Mouse (Mus musculus) neural tube, embryonic 14.5 days (tissue): ENCODE measurements at regions not wholly inside any gene's neighbourhood (a gene's known extent, or its start where the extent isn't known, plus 50 kb on each side); places are given as distances from the start of the nearest gene placed in this dataset.

Experiments
- ATAC-seq: fragments of 200-750 bp; cut with Nextera tagmentation; 2 replicates; pipeline ENCODE4 v1.8.0; 2017; ENCODE audit warnings: low read depth, mild to moderate bottlenecking, moderate TSS enrichment, moderate library complexity
- H3K27ac ChIP-seq: fragments of 300-500 bp; sonication (generic); 2 replicates; pipeline ENCODE4 v1.5.1; 2014; ENCODE audit warnings: low read depth, mild to moderate bottlenecking, control low read depth, low read length, moderate library complexity, mixed read lengths
- H3K27me3 ChIP-seq: fragments of 300-500 bp; sonication (generic); 2 replicates; pipeline ENCODE4 v1.6.1; 2014; ENCODE audit warnings: low read length; ENCODE audit not compliant: control insufficient read depth, insufficient read depth
- H3K36me3 ChIP-seq: fragments of 300-500 bp; sonication (generic); 2 replicates; pipeline ENCODE4 v1.6.1; 2014; ENCODE audit warnings: low read length, mixed read lengths; ENCODE audit not compliant: control insufficient read depth, insufficient read depth
- H3K4me1 ChIP-seq: fragments of 300-500 bp; sonication (generic); 2 replicates; pipeline ENCODE4 v1.6.1; 2014; ENCODE audit warnings: low read length; ENCODE audit not compliant: control insufficient read depth, insufficient read depth
- H3K4me2 ChIP-seq: fragments of 300-500 bp; sonication (generic); 2 replicates; pipeline ENCODE4 v1.6.1; 2014; ENCODE audit warnings: mild to moderate bottlenecking, low read depth, low read length, control low read depth
- H3K4me3 ChIP-seq: fragments of 300-500 bp; sonication (generic); 2 replicates; pipeline ENCODE4 v1.5.1; 2014; ENCODE audit warnings: low read depth, low read length, control low read depth, mixed read lengths
- H3K9ac ChIP-seq: fragments of 300-500 bp; sonication (generic); replicated peaks from 2 replicates; pipeline ENCODE4 v1.6.1; 2014; ENCODE audit warnings: low read depth, mild to moderate bottlenecking, control low read depth, low read length, mixed read lengths
- H3K9me3 ChIP-seq: fragments of 300-500 bp; sonication (generic); 2 replicates; pipeline ENCODE4 v1.6.1; 2016; ENCODE audit warnings: low read length; ENCODE audit not compliant: control insufficient read depth
- WGBS: fragments of 180-500 bp; shearing (Covaris S2); extraction: QIAGEN DNeasy Blood & Tissue Kit; methylation state at CpG from one replicate; pipeline ENCODE4 v1.1.7; 2014; 5-methylcytosine and 5-hydroxymethylcytosine counted together

DNA sequence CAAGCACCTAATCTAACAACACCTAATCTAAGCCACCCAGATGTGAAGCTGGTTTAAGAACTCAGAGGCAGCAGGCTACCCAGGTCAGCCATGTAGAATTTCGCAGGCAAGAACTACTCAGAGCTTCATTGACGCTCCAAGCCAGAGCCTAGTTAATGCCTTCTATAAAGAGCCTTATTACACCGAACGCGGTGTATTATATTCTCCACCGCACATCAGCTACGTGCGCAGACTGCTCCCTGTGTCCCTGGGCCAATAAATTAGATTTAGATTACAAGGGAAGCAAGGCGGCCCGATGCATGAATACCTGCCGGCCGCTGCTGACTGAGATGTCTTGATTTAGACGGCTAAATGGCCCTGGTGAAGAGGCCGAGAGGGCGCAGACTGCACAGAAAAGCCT is 84.7 kb upstream of the Stx16 start:
- ATAC-seq: peak; percentile 58; the same call in 1 of the 2 replicates
- 45% methylated on average over 15 of the region's 15 CpGs for WGBS
- peak overlapping the region; percentile 46; the same call in 1 of the 2 replicates for H3K27ac ChIP-seq

DNA sequence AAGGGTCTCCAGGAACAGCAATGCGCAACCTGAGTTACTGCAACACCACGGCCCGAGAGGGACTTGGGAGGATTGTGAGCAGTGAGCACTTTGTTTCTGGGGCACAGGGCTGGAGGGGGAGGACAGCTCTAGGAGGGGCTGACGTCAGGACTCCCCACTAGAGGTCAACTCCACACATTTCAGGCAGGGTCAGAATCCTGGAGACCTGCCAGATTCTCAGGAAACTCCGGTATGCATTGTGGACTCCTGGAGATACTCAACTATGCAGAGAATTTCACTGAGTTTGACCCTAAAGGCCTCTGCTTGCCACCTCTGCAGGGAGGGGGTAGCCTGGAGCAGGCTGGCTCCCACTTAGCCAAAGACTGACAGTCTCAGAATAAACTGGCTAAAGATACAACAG is 84.1 kb upstream of the Stx16 start:
- Histone ChIP-seq H3K36me3 (no peaks in the 10 kb centered on the region), H3K9me3 (no peaks in the 10 kb centered on the region), H3K27me3 (no peaks in the 10 kb centered on the region), H3K4me2 (no peak overlapping the region), H3K9ac (no peak overlapping the region), H3K4me1 (peaks cover 17% of the 10 kb centered on the region; the same call in 1 of the 2 replicates), H3K4me3 (no peak overlapping the region), H3K27ac (peak overlapping the region; percentile 46; the same call in 1 of the 2 replicates)
- peak; percentile 15; the same call in 1 of the 2 replicates for ATAC-seq
- 40% methylated on average over 5 of the region's 5 CpGs for WGBS

More for the DNA sequence above, 84.7 kb upstream of the Stx16 start:
- Histone ChIP-seq H3K27me3 (no peaks in the 10 kb centered on the region), H3K9me3 (no peaks in the 10 kb centered on the region), H3K9ac (no peak overlapping the region), H3K36me3 (no peaks in the 10 kb centered on the region), H3K4me3 (no peak overlapping the region), H3K4me2 (no peak overlapping the region), H3K4me1 (peaks cover 17% of the 10 kb centered on the region; the same call in 1 of the 2 replicates)

DNA sequence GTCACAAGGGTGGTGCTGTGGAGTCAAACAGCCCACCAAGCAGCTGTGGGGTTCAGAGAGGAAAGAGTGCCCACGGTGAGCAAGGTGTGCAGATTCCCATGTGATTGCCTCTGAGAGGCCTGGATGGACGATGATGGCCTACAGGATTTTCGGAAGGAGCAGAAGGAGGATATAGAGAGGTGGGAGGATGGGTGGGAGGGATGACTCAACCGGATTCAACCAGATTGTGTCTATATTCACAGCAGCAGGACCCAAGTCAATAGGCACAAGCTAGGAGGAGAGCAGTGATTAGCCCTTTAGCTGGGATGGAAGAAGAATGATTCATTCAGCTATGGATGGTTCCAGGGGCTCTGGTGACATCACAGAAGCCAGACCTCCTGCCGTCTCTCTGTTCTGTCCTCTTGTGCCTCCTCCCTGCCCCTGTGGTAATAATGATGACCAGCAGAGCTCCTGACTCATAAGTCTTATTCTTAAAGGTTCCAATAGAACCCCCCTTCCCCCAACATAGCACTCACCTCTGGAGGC is 82.6 kb upstream of the Stx16 start:
- Histone ChIP-seq H3K27me3 (no peaks in the 10 kb centered on the region), H3K9ac (no peak overlapping the region), H3K4me3 (no peak overlapping the region), H3K4me1 (peaks cover 17% of the 10 kb centered on the region; the same call in 1 of the 2 replicates), H3K4me2 (no peak overlapping the region), H3K27ac (peak overlapping the region; percentile 28; the same call in 1 of the 2 replicates), H3K9me3 (no peaks in the 10 kb centered on the region), H3K36me3 (no peaks in the 10 kb centered on the region)
- no peak for ATAC-seq
- 89% methylated on average over 5 of the region's 5 CpGs for WGBS

DNA sequence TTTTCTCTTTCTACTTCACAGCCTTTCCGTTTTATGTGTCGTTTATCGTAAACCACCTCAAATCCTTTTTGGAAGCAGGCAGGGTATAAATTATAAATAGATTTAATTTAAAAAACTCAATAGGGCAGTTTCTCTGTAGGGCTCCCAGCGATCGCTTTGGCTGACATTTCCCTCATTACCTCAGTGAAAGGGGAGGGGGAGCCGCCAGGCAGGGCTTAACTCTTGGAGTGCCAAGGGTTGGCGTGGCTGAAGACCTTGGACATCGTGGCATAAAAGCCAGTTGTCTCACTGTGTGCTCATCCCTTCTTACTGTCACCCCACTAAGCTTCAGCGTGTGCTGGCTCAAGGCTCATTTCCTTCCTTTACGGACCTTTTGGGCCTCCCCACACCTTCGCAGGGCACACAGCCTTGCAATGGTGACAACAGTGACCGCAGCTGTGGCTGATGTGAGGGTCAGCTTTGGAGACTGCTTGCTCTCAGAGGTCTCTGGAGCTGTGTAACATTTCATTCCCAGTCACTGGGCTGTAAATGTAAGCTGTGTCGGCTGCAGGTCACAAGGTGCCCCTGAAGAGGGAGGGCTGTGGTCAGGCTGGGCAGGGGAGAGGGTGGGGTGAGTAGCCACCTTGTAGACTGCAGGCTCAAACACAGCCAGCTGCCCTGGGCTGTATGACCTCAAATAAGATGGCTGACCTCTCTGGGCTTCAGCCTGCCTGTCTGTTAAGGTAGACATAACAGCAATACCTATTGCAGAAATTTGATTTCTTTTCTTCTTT is 81.6 kb upstream of the Stx16 start:
- Histone ChIP-seq H3K4me3 (no peak overlapping the region), H3K9ac (no peak overlapping the region), H3K4me2 (no peak overlapping the region), H3K27me3 (no peaks in the 10 kb centered on the region), H3K36me3 (no peaks in the 10 kb centered on the region), H3K27ac (peak overlapping the region; percentile 28; the same call in 1 of the 2 replicates), H3K9me3 (no peaks in the 10 kb centered on the region), H3K4me1 (peaks cover 17% of the 10 kb centered on the region; the same call in 1 of the 2 replicates)
- peak; percentile 57; the same call in 1 of the 2 replicates for ATAC-seq
- 31% methylated on average over 13 of the region's 13 CpGs for WGBS

DNA sequence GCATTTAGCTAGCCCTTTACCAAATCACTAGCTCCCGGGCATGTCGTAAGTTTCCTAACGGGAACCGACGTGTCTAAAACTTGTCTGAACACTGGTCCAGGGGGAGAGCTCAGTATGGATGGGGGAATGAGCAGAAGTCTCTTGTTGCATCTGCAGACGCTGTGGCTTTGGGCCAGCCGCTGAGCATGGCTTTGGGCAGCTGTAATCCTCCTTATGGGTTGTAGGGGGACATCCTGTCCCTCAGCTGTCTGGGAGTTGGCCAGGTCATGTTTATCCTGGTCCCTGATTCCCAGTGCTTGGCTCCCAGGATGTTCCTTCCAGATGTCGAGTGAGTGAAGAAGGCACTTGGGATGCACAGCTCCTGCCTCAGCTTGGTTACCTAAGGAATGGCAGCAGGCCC is 71.4 kb upstream of the Stx16 start:
- Histone ChIP-seq H3K9ac (no peak overlapping the region), H3K4me3 (no peak overlapping the region), H3K9me3 (no peaks in the 10 kb centered on the region), H3K4me1 (peaks cover 15% of the 10 kb centered on the region), H3K27me3 (no peaks in the 10 kb centered on the region), H3K4me2 (no peak overlapping the region), H3K27ac (no peak overlapping the region), H3K36me3 (no peaks in the 10 kb centered on the region)
- ATAC-seq: no peak
- 88% methylated on average over 8 of the region's 8 CpGs for WGBS

DNA sequence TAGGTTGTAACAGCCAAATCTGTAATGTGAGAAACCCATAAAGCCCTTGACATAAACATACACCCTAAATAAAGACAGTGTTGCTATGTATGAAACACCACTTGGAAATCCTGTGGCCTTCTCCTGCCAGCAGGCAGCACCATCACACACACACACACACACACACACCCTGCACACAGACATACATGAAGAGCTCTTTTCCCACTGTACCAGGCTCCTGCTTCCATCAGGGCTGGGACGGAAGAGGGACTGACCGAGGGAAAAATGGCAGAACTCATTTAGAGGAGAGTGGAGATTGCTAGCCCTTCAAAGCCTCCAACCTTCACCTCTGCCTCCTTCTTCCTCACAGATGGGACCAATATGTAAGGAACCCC is 68.1 kb upstream of the Stx16 start:
- Histone ChIP-seq H3K9me3 (no peaks in the 10 kb centered on the region), H3K4me2 (no peak overlapping the region), H3K4me1 (peaks cover 15% of the 10 kb centered on the region), H3K9ac (no peak overlapping the region), H3K27ac (peak overlapping the region; percentile 6; the same call in 1 of the 2 replicates), H3K36me3 (no peaks in the 10 kb centered on the region), H3K4me3 (no peak overlapping the region), H3K27me3 (no peaks in the 10 kb centered on the region)
- WGBS: 44% methylated on average over 2 of the region's 2 CpGs
- peak; percentile 50 for ATAC-seq

DNA sequence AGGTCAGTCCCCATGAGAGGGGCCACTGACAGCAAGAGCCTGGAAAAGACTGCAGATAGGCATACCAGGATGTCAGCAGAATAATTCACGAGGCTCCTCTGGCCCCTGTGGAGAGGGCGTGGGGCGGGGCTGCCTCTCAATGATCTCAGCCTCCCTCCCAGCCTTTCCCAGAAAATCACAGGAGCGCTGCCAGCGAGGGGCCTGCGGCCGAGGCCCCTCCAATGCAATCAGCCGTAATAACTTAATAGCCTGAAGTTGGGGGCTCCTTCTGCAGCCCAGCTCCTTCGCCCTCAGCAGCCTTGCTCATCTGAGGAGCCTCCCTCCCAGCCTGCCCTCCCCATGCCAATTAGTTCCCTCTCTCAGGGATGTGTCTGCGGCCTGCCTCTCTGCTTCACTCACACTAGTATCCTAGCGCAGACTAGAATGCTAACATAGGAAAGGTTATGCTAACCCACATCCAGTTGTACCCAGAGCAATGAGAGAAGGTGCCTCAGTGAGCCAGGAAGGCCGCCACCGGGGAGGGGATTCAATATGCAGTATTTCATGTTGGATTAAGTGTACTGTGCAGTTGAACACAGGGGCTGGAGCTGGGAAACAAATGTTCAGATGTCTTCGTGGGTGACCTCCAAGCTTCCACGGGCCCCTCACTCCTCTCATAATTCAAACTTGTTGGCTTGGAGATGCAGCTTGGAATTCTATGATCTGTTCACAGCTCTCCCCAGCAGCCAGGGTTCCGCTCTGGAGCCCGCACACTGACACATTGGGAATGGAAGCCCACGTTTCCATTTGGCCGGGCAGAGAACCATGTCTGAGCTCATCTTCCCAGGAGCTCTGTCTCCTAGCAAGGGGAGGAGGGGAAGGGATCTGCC is 67.5 kb upstream of the Stx16 start:
- Histone ChIP-seq H3K4me1 (peaks cover 15% of the 10 kb centered on the region), H3K4me2 (no peak overlapping the region), H3K4me3 (no peak overlapping the region), H3K9ac (0 out of 2 replicates have a peak overlapping the region, but pooled peaks have one; percentile 21), H3K27me3 (no peaks in the 10 kb centered on the region), H3K9me3 (no peaks in the 10 kb centered on the region), H3K27ac (peak overlapping the region; percentile 6; the same call in 1 of the 2 replicates), H3K36me3 (no peaks in the 10 kb centered on the region)
- WGBS: 13% methylated on average over 19 of the region's 19 CpGs
- peak; percentile 56; the same call in 1 of the 2 replicates for ATAC-seq

DNA sequence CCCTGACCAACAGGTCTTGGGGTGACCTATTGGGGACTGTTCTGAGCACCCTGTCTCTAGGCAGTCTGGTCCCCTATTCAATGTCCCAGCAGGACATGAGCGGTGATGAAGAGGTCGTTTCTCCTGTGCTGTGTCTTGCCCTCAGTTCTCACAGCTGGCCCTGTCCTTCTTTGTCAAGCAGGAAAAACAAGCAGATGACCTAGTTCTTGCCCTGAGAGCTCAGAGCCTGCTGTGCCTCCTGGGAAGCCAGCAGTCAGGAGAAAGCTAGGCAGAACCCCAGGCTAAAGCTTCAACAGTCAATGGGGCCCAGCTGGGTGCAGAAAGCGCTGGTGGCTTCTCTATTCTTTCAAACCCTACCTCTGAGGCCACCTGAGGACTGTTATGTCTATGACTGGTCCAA is 66.1 kb upstream of the Stx16 start:
- Histone ChIP-seq H3K4me1 (peaks cover 15% of the 10 kb centered on the region), H3K9ac (no peak overlapping the region), H3K27me3 (no peaks in the 10 kb centered on the region), H3K4me2 (no peak overlapping the region), H3K27ac (no peak overlapping the region), H3K9me3 (no peaks in the 10 kb centered on the region), H3K4me3 (no peak overlapping the region), H3K36me3 (no peaks in the 10 kb centered on the region)
- whole genome bisulfite sequencing: 60% methylated on average over 3 of the region's 3 CpGs
- ATAC-seq: no peak
